Mouse (Mus musculus): ENCODE results near the gene Ccdc115. TPM values are rescaled to one million over a fixed set of nuclear protein-coding genes. Genes with fewer than 3 reads are reported as not detected.

The Ccdc115 gene
- 10 to 100 TPM in 1 of 2 experiments, 1 to 10 TPM in 1; 3.1 to 11.7 TPM for polyA plus RNA-seq (2012; fragmentation: generic; extraction: Trizol)

DNA sequence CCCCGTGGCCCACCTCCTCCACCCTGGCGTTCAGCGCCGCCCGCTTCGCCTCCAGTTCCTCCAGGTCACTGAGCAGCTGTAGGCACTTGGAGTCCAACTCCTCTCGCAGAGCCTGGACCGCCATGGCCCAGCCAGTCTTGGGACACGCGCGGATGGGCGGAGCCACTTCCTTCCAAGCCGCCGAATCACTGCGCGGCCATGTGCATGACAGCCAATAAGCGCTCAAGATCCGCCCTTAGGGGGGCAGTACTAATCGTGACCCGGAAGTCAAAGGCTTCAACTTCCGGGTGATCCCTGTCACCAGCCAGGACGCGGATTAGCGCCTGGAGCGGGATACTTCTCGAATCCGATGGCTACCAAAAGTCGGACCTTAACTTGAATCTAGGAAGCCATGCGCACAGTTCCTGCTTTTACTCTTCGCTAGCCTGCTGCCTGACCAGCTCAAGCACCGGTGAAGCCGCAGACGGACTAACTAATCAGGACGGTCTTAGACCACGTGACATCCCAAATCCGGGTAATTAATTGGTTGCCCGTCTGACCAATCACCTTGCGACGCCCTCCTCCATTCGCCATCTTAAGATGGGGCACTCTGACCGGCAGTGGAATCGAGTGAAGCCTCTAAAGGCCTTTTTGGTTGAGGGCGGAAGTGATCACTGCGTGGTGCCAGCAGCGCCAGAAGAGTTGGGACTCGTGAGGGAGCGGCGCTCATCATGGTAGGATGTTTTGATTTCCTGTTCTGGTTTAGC, at the start of gene Ccdc115, which contains the start of gene Imp4:
TSS of gene Ccdc115 (minus strand) at position 458 of the 746 bp plus-strand sequence.
TSS of gene Imp4 (plus strand) at position 637 of the 746 bp plus-strand sequence.

GRCm38 (mm10) chr1:34459284-34460060, 20.0 kb upstream of the Ccdc115 start, which contains the start of gene Ptpn18:
Gene Ptpn18 (plus strand): TSS chr1:34459762.

Other genes starting within 250 kb of the Ccdc115 start
- 10 to 100 TPM; 23.6 to 35.2 TPM for gene Imp4, start 179 bp upstream of the Ccdc115 start, polyA plus RNA-seq (2012; fragmentation: generic; extraction: Trizol)
- 1 to 10 TPM in 1 of 2 experiments, under 1 TPM in 1; 0.96 to 2.5 TPM for gene Ptpn18, start 20.1 kb upstream of the Ccdc115 start, polyA plus RNA-seq (2012; fragmentation: generic; extraction: Trizol)
- not detected for gene Prss39, start 58.7 kb upstream of the Ccdc115 start, polyA plus RNA-seq (2012; fragmentation: generic; extraction: Trizol)
- under 1 TPM in 1 of 2 experiments, not detected in 1; 0.07 TPM for gene Cfc1, start 96.0 kb upstream of the Ccdc115 start, polyA plus RNA-seq (2012; fragmentation: generic; extraction: Trizol)
- gene Prss40, start 121.3 kb upstream of the Ccdc115 start, polyA plus RNA-seq (2012; fragmentation: generic; extraction: Trizol): not detected
- not detected for gene Amer3, start 140.0 kb upstream of the Ccdc115 start, polyA plus RNA-seq (2012; fragmentation: generic; extraction: Trizol)

Data from C3H10T1/2 (cell line).